Mouse (Mus musculus) cerebellum, postnatal 14 days (tissue): Measurements from ENCODE around the gene Olfr1143.

ENCODE experiments used
- DNase-seq, 2 experiments: peaks; one replicate each; pipeline ENCODE4 v3.0.0; 2021; ENCODE audit warnings: mixed read lengths in 2 of 2

Olfr1143 gene

GRCm38 (mm10) chr2:87800292-87800691 is at the start of gene Olfr1143:
Olfr1143 (plus strand) TSS chr2:87800592.
- DNase-seq, result no peak

- no peak for DNase-seq
These were observed 46.5 kb upstream of the Olfr1143 start, which contains the start of gene Olfr1141 for GRCm38 (mm10) chr2:87753891-87754290. Olfr1141 (minus strand) TSS chr2:87753991.

GRCm38 (mm10) chr2:87776143-87776542 is 24.2 kb upstream of the Olfr1143 start:
- peak; percentile 1 to 2 for DNase-seq

GRCm38 (mm10) chr2:87779183-87779582 is 21.2 kb upstream of the Olfr1143 start, which contains the start of gene Olfr152:
Olfr152 (plus strand) TSS chr2:87779483.
- no peak for DNase-seq

GRCm38 (mm10) chr2:87809522-87809921 is 9.1 kb downstream of the Olfr1143 start, which contains the start of gene Olfr1145:
Olfr1145 (plus strand) TSS chr2:87809822.
- DNase-seq, result no peak

GRCm38 (mm10) chr2:87830233-87830632 is 29.8 kb downstream of the Olfr1143 start, which contains the start of gene Olfr1148:
Olfr1148 (plus strand) TSS chr2:87830533.
- DNase-seq, result no peak

- DNase-seq, result no peak
These were observed 43.3 kb downstream of the Olfr1143 start, which contains the start of gene Olfr1150-ps1 for GRCm38 (mm10) chr2:87843693-87844092. Olfr1150-ps1 (plus strand) TSS chr2:87843993.
